Mouse (Mus musculus): ENCODE data around the gene Nectin4.

DNA sequence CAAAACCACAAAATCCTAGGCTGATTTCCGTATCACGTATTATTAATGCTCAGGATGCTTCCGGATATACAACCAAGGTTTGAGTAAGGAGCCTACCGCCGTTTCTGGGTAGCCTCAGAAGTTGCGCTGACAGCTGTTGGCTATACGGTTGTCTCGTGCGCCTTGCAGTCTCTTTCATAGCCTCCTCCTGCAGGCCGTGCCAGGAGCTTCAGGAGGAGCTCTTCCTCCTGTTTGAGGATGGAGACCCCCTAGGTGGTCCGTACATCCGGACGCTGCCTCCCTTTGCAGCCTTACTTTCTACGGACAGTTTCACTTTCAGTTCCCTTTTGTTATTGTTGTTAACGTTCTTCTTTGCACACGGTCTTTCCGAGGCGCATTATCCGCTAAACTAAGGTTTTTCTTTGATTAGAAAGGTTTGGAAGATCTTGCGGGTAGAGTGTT is 42.1 kb downstream of the Nectin4 start:
- TF ChIP-seq CTCF (IDR thresholded peaks at IDR 0.05; ENCODE audit: low read depth, low read length) (no peak), POLR2A (IDR thresholded peaks at IDR 0.05; ENCODE audit: extremely low read depth, insufficient read depth, low read length) (no peak)
